Mouse (Mus musculus) heart, postnatal 0 days (tissue): ENCODE results near the gene Tmem201.

Experiments
- CTCF ChIP-seq: IDR thresholded peaks from 2 replicates; pipeline ENCODE4 v1.5.1; 2016; ENCODE audit warnings: antibody characterized with exemption, control low read depth, low read depth
- EP300 ChIP-seq: IDR thresholded peaks from 2 replicates; pipeline ENCODE4 v1.6.1; 2016; ENCODE audit warnings: antibody characterized with exemption, low read depth

- TF ChIP-seq EP300 (no peak), CTCF (no peak)
Measured at GRCm38 (mm10) chr4:149702210-149702979, 35.4 kb downstream of the Tmem201 start, which contains the start of gene Pik3cd.
